Mouse (Mus musculus) T-helper 2 cell (primary cell): ENCODE measurements around the gene Ppp1r16b.

Source experiments
- in situ Hi-C: fragments of 300-600 bp; cut with MboI, MseI; formaldehyde crosslinking; loops from one replicate; pipeline ENCODE4 v1.15.1; 2025; ENCODE audit warnings: high pct_unique_total_duplicates

The Ppp1r16b gene

GRCm38 (mm10) chr2:158667671-158668432 lies 2.7 kb downstream of the Ppp1r16b start:
- in situ Hi-C loops, result loop anchor here (5.0 kb wide), 1 partner anchor 79 kb away; no protein-coding TSS in a partner anchor

GRCm38 (mm10) chr2:158668433-158669010 lies 3.3 kb downstream of the Ppp1r16b start:
- in situ Hi-C loops, result loop anchor here (5.0 kb wide), 1 partner anchor 79 kb away; no protein-coding TSS in a partner anchor

GRCm38 (mm10) chr2:158669199-158670195 lies 4.3 kb downstream of the Ppp1r16b start:
- in situ Hi-C loops, result loop anchor here (5.0 kb wide), 1 partner anchor 78 kb away; no protein-coding TSS in a partner anchor

GRCm38 (mm10) chr2:158670571-158670970 lies 5.4 kb downstream of the Ppp1r16b start:
- in situ Hi-C loops, result no loop called here

GRCm38 (mm10) chr2:158672829-158673228 lies 7.6 kb downstream of the Ppp1r16b start:
- in situ Hi-C loops, result no loop called here

GRCm38 (mm10) chr2:158673493-158673892 lies 8.3 kb downstream of the Ppp1r16b start:
- in situ Hi-C loops, result no loop called here

- in situ Hi-C loops, result no loop called here
Measured at GRCm38 (mm10) chr2:158674131-158674530, 8.9 kb downstream of the Ppp1r16b start.

- in situ Hi-C loops, result no loop called here
Measured at GRCm38 (mm10) chr2:158674759-158675158, 9.6 kb downstream of the Ppp1r16b start.

GRCm38 (mm10) chr2:158675161-158675560 lies 10.0 kb downstream of the Ppp1r16b start:
- in situ Hi-C loops, result no loop called here

- in situ Hi-C loops, result no loop called here
Measured at GRCm38 (mm10) chr2:158675907-158676533, 10.8 kb downstream of the Ppp1r16b start.

GRCm38 (mm10) chr2:158677946-158678345 lies 12.7 kb downstream of the Ppp1r16b start:
- in situ Hi-C loops, result no loop called here

GRCm38 (mm10) chr2:158679091-158679490 lies 13.9 kb downstream of the Ppp1r16b start:
- in situ Hi-C loops, result no loop called here

- in situ Hi-C loops, result no loop called here
Measured at GRCm38 (mm10) chr2:158680357-158680889, 15.2 kb downstream of the Ppp1r16b start.

GRCm38 (mm10) chr2:158681714-158682113 lies 16.5 kb downstream of the Ppp1r16b start:
- in situ Hi-C loops, result no loop called here

GRCm38 (mm10) chr2:158682344-158683037 lies 17.3 kb downstream of the Ppp1r16b start:
- in situ Hi-C loops, result no loop called here

- in situ Hi-C loops, result no loop called here
Measured at GRCm38 (mm10) chr2:158683038-158683413, 17.8 kb downstream of the Ppp1r16b start.

- in situ Hi-C loops, result no loop called here
Measured at GRCm38 (mm10) chr2:158684247-158684843, 19.1 kb downstream of the Ppp1r16b start.

GRCm38 (mm10) chr2:158684910-158685309 lies 19.7 kb downstream of the Ppp1r16b start:
- in situ Hi-C loops, result no loop called here

GRCm38 (mm10) chr2:158686394-158686793 lies 21.2 kb downstream of the Ppp1r16b start:
- in situ Hi-C loops, result no loop called here

- in situ Hi-C loops, result no loop called here
Measured at GRCm38 (mm10) chr2:158687804-158688241, 22.6 kb downstream of the Ppp1r16b start.
